Mouse (Mus musculus): Measurements from ENCODE around the gene 2300009A05Rik. TPM values are rescaled to one million over a fixed set of nuclear protein-coding genes. Genes with fewer than 3 reads are reported as not detected.

2300009A05Rik gene
- 69.3 and 70.0 TPM in 2 replicates for total RNA-seq (2021)
- long read RNA-seq, transcript 2300009A05Rik-201 (2 exons, 595 nt), result major isoform, 40 of 42 reads
- long read RNA-seq, partial matches to known transcripts, result 0 of 42 reads
- long read RNA-seq, other reads (novel, unspliced or antisense), result 0 of 42 reads

DNA sequence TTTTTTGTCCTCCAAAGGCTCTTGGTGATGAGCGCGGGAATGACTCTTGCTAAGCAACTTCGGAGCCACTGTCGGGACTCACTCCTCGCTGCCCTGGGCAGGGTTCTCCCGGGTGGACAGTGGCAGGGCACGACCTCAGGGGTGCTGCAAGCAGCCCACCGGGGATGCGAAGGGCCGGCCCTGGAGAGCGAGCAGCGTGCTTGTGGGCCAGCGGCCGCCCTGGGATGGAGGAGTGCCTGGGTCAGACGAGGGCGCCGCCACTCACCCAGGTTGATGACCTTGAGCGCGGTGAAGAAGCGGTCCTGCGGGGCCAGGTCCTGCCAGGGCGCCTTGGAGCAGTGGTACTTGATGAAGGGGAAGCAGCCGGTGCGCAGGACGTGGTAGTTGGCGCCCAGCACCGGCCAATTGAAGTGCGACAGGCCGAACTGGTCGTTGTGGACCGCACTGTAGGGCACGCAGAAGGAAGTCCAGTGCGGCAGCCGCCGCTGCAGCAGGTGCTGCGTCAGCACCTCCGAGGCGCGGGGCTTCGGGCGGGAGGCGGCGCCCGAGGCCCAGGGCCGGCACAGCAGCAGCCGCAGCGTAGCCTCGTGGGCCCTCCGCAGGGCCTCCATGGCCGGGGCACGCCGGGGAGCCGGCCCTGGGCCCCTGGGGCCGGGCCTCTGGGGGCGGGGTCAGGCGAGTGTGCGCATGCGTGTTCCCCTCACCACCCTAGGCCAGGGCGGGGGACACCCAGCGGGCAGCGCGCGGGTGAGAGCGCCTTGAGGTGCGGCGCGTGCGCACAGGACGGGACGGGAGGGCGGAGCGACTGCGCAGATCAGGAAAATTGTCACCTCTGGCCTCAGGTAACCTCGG, at the start of gene 2300009A05Rik:
Gene 2300009A05Rik, minus strand, starts transcription at position 636 of the 852 bp plus-strand sequence.
- peak; percentile 99 for DNase-seq

DNA sequence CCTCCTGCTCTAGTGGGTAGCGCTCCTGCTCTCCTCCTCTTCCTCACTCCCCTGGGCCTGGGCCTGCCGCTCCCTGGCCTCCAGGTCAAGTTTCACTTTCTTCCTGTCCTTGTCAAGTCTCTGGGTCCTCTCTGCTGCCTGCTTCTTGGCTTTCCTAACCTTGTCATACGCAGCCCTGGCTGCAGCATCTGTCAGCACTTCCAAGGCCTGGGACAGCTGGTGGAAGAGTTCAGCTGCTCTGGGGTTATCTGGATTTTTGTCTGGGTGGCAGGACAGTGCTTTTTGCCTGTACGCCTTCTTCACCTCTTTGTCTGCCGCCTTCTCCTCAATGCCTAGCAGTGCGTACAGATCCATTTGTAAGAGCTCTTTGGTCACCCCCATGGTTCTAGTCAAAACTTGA, 44.6 kb upstream of the 2300009A05Rik start:
- DNase-seq, result no peak

DNA sequence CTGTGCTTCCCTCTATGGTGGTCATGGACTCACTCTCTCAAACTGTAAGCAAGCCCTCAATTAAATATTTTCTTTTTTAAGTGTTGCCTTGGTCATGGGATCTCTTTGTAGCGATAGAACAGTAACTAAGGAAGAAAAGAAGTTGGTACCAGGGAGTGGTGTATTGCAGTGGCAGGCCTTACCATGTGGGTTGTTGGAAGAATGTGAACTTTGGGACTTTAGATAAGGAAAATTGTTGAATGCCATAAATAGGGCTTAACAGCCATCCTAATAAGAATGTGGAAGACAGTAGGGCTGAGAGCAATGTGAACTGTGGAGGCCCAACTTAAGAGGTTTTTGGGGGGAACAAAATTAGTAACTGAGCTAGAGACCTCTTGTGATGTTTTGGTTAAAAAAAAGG, 31.6 kb upstream of the 2300009A05Rik start:
- DNase-seq, result no peak

DNA sequence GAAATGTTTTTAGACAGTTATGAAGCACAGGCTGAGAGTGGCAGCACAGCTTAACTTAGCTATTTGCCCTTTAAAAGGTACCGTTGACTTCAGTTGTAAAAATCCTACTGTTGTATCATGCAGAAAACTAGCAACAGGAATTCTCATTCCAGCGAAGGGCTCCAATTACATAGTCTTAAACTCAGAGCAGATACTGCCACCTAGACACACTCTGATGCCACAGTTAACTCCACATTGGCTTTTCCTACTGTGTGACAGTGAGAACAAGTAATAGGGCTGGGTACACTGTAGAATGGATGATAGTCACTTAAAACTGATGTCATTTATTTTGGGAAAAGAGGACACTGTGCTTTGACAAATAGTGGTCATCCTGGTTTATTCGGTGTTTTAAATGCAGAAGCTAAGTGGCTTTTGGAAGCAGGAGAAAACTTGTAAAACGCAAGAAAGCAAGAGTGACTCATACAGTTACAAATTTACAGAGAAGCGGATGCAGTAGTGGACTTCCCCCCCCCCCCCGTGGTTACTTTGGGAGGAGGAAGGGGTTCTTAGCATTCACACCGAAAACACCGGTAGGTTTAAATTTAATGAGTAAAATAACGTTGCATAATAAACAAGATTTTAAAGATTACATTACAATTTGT, 22.2 kb upstream of the 2300009A05Rik start:
- no peak for DNase-seq

DNA sequence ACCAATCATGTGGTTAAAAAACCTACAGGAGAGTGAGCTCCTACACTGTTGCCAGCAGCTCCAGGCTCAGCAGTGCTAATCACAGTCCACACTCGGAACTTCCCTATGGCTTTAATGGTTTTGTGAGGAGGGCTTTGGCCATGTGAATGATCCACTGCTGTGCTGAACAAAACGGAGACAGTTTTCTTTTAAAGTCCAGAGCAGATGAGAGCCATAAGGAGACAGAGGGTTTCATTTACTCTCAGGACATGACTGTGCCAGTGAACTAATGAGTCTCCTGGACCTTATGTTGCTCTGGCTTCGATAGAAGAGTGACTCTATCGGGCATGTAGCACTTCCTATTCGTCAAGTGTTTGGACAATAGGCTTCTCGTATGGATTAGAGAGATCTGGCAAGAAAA, 21.4 kb upstream of the 2300009A05Rik start:
- DNase-seq, result no peak

DNA sequence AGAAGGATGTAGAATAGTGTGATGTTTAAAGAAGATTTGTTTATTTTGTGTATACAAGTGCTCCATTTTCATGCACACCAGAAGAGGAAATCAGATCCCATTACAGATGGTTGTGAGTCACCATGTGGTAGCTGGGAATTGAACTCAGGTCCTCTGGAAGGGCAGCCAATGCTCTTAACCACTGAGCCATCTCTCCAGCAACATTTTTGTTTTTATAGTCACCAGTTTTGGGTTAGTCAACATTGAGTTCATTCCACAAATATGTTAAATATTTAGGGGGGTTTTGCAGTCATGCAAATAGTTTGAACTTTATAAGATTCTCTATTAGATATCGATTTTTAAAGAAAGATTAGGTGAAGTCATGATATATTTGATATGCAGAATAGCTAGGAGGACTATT, 1.1 kb upstream of the 2300009A05Rik start:
- DNase-seq, result no peak

DNA sequence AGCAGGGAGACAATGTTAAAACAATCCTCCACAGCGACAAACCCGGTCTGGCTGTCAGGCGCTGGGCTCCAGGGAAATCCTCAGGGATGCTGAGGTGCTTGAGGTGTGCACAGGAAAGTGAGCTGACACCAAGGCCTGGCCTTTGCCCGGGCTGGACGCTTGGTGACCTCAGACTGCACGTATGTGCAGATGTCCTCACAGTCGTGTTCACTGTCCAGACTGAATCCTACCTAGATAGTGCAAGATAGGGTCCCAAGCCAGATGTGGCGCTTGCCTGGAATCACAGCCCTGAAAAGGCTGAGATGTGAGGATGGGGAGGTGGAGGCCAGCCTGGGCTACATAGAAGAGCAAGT, 393 bp upstream of the 2300009A05Rik start:
- DNase-seq, result no peak

DNA sequence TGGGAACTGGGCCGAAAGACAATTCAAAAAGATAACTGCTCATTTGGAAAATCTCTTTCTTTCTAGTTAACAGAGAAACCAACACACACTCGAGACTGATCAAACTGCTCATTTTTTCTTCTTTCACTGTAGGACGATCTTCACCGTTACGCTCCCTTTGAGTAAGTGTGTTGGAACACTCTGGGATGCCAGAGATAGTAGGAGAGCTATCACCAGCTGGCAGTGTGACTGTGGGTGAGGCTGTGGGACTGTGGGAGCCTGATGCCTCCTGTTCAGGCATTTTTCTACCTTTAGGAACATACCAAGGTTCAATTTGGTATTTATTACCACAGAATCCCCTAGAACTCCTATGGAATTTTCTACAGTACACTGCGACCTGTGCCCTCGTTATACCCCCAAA, 3.4 kb downstream of the 2300009A05Rik start:
- DNase-seq, result no peak

DNA sequence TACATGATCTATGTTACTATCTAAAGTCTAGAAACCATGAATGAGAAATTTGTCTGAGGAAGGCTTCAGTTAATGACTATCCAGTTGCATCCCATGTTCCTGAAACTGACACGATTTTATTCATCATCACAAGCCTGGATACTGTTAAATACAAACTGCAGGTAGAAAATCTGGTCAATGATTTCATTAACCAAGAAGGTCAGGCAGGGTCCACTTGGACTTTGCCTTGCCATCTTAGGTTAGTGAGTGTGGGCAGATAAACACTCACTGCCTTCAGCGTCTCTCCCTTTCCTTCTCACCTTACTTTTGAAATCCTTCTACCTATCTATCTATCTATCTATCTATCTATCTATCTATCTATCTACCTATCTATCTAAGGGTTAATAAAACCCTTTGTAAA, 7.7 kb downstream of the 2300009A05Rik start:
- DNase-seq, result no peak

DNA sequence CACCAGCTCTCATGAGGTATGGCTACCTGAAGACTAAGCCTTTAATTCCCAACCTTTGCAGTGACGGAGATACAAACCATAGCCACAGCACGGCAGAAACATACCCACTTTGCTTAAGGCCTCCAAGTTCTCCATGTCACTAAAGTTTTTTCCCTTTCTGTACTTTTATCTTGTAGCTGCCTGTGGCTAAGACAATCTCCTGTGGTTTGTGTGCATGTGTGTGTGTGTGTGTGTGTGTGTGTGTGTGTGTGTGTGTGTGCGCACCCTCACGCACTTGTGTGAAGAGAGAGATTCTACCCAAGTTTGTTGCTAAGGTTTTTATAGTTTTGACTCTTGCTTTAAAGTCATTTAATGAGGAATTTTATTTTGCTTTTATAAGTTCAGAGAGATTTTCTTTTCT, 16.3 kb downstream of the 2300009A05Rik start:
- DNase-seq, result no peak

DNA sequence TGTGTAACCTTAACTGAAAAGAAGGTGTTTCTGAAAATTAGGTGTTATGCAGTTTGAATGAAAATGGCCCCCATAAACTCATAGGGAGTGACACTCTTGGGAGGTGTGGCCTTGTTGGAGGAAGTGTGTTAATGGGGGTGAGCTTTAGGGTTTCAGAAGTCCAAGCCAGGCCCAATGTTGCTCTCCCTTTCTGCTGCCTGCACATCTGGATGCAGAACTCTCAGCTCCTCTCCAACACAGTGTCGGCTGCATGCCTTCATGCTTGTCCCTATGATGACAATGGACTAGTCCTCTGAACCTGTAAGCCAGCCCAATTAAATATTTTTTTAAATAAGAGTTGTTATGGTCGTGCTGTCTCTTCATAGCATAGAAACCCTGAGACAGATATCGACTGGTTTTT, 18.7 kb downstream of the 2300009A05Rik start:
- no peak for DNase-seq

DNA sequence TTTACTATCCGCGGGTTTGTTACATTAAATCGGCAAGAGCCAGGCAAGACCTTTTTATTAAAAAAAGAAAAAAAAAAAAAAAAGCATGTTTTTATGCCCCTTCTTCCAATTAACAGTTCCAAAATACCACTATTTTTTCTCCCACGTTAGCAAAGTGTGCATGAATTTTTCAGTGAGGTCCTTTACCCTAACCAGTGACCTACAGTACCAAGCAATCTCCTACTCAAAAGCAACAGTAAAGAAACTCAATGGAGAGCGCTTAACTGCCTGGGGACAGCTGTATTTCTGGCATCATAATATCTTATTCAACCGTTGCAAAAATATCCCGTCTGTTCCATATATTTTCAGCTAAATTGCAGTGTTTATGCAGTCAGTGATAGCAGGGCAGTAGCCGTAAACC, 20.9 kb downstream of the 2300009A05Rik start:
- no peak for DNase-seq

DNA sequence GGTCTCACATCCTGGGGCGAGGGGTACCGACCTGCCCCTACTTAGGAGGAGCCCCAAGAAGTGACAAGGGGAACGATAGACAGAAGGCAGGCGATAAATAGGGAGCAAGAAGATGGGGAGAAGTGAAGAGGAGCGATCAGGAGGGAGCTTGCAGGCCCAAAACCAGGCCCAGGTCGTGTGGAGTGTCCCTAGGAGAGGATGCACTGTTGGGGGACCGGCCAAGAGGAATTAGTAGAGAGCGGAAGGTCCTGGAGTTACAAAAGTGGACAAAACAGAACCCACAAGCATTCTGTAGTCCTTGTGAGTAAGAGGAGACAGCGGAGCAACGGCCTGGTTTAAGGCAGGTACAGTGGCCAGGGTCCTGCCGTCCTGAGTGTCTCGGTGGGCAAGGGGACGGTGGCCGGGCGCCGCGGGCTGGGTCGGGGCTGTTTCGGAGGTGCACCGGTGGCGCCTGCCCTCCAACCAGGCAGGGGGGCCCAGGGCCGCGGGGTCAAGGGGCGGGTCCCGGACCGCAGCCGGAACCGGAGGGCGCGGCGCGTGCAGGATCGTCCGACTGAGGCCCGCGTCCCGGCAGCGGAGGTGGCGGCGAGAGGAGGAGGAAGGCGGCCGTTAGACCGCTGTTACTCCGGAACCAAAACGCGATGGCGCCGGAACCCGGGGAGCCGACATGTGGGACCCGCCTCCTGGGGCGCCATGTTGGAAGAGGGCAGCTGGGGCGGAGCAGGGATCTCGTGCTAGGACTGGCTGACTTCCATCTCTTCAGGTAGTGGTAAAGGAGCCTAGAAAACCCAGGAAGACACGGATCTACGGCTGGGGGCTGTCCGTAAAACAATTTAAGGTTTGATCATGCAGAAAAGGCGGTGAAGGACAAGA, 21.5 kb downstream of the 2300009A05Rik start, which contains the start of gene Map2k5:
Gene Map2k5, minus strand, starts transcription at position 633 of the 873 bp plus-strand sequence.
- peak; percentile 92 for DNase-seq

DNA sequence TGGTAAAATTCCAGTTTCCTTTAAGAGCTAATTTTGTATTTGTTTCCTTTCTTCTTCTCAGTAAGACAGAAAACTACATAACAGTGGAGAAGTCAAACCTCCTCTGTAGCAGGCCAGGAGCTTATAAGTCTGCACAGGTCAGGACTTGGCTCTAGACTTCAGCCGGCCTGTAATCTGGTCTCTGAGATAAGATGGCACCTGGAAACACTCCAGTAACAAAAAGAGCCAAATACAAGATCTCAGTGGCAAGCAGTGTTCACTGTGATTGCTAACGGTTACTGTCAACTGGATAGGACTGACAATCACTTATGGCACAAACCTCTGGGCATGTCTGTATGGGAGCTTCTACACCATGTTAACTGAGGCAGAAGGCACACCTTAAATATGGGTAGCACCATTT, 25.7 kb downstream of the 2300009A05Rik start:
- no peak for DNase-seq

DNA sequence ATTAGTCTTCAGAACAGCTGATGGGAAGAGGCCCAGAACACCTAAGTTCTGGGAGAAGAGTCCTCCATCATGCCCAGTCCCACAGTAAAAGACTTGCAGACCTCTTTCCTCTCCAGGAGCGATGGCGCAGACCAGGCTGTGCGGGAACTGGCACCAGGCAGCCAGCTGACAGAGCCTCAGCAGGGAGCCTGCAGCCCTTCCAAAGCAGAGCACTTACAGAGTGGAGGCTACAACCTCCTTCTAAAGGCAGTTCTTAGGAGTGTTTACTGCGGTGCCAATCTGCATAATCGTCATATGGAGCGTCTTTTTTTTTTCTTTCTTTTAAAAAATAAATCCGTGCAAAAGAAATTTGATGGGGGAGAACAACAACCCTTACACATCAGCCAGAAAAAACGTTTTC, 26.5 kb downstream of the 2300009A05Rik start:
- no peak for DNase-seq

DNA sequence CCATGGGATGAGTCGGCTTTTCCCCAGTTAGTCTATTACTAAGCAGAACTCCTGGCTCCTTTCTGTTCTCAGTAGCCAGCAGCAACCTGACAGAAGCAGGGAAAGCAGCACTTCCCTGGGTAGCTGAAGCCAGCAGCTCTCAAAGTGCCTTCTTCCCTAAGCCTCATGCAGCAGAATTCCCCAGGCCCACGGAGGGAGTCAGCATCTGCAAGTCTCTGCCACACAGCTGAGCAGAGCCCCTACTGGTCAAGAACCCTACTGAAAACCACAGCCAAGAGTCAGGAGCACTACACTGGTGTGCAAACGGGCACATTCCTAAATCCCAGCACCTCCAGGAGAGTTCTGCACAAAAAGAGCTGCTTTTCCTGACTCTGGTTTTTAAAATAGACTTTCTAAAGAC, 38.6 kb downstream of the 2300009A05Rik start:
- no peak for DNase-seq

DNA sequence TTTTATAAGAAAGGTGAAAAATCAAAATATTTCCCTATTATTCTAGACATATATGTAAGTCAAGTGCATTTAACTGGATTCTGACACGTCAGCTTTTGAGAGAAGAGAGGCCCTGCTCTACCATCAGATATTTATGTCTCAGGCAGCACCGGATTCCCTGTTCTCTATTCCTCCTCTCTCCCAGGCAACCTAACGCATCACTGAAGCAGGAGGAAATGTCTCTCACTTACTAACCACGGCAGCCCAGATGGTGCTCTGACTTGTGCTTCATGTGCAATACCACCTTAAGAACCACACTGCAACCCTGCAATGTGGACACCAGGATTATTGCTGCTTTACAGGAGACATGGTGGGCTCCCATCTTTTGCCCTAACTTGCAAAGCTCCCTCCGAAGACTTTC, 40.0 kb downstream of the 2300009A05Rik start:
- DNase-seq, result no peak

DNA sequence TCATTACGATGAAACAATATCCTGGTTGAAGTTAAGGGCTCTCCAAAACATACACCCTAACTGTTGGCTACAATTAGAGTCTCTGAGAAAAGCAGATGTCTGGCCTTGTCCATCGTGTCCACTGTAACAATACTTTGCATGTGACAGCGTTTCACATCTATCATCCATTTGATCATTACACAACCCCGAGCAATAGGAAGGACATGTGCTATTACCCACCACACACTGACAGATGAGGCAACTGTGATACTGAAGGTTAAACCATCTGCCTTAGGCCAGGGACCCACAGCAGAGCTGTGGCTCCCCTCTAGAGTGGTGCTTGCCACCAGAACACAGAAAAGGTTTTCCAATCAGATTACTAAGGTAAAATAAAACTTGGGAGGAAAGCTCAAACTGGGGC, 42.3 kb downstream of the 2300009A05Rik start:
- no peak for DNase-seq

DNA sequence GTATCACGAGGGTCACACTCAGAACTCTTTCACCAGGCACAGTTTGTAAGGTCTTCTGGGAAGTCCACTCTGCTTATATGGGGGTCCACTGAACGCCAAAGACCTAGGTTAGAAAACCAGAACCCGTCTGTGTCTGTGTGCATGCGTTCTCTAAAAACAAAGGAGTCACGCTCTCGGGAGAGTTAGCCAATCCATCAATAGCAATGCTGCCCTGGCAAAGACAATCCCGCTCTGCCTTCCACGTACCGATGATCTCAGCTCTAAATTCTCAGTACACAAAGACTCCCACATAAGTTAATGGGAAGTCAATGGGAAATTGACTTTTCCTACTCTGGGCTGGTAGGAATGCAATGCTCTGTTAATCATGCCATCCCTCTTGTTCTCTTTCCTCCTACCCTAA, 42.8 kb downstream of the 2300009A05Rik start:
- no peak for DNase-seq

DNA sequence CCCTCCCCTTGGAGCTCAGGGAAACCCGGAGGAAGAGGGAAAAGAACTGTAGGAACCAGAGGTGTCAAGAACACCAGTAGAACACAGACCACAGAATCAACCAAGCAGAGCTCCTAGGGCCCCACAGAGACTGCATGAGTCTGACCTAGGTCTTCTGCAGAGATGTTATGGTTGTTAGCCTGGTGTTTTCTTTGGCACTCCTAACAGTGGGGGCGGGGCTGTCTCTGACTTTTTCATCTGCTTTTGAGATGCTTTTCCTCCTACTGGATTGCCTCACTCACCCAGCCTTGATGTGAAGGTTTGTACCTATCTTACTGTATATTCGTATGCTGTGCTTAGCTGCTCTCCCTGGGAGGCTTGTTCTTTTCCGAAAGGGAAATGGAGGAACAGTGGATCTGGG, 44.9 kb downstream of the 2300009A05Rik start:
- no peak for DNase-seq

DNA sequence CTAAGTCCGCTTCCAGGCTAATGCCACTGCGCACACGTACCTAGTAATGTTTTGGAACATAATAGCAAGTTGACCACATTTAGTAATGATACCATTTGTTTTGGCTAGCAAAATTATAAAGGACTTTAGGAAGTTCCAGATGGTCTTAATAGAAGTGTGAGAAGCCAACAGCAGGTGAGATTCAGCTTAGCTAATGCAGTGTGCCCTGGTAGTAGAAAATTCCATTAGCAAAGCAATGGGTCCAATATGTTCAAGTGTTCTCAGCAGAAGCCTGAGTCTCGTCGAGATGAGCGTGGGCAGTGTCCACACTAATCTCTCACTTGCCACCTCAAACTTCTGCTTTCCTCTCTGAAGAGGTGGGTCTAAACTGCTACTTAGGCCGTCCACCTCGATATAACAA, 49.0 kb downstream of the 2300009A05Rik start:
- DNase-seq, result no peak

DNA sequence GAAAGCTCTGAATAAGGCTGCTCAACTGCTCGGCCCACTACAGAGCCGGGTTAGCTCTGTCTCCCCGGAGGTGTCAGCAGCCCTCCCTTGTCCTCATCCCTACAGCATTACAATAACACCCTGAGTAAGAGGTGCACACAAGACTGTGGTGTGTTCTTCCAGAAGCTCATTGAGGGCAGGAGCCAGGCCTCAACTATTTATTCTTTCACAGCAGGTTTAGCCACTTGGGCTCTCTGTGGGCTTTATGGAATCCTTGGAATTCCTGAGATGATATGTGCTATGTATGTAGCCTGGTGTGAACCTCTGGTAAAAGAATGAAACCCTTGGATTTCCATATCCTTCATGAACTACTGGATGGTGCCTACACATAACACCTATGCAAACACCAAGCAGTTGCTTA, 49.8 kb downstream of the 2300009A05Rik start:
- no peak for DNase-seq

DNA sequence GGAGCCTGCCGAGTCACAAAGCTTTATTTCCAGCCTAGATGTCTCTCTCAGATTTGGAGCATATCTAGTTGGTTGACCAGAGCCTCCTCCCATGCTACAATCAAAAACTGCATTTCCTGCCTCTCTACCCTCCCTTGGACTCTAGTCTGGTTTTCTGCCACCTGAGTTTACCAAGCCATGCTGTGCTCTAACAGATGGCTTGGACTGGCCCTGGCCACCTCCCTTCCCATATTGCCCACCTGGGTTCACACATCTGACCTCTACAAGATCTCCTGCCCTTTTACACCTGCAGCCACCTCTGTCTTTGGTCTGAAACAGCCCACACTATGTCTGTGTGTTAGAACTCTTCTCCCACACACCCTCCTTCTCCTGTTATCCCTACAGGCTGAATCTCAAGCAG, 50.9 kb downstream of the 2300009A05Rik start:
- DNase-seq, result no peak

All from adrenal gland, postnatal 25 days (tissue).